Mouse (Mus musculus): ENCODE data around the gene Golga5.
A peak's percentile ranks its signal among the peaks of the same experiment; 100 is the strongest.

DNA sequence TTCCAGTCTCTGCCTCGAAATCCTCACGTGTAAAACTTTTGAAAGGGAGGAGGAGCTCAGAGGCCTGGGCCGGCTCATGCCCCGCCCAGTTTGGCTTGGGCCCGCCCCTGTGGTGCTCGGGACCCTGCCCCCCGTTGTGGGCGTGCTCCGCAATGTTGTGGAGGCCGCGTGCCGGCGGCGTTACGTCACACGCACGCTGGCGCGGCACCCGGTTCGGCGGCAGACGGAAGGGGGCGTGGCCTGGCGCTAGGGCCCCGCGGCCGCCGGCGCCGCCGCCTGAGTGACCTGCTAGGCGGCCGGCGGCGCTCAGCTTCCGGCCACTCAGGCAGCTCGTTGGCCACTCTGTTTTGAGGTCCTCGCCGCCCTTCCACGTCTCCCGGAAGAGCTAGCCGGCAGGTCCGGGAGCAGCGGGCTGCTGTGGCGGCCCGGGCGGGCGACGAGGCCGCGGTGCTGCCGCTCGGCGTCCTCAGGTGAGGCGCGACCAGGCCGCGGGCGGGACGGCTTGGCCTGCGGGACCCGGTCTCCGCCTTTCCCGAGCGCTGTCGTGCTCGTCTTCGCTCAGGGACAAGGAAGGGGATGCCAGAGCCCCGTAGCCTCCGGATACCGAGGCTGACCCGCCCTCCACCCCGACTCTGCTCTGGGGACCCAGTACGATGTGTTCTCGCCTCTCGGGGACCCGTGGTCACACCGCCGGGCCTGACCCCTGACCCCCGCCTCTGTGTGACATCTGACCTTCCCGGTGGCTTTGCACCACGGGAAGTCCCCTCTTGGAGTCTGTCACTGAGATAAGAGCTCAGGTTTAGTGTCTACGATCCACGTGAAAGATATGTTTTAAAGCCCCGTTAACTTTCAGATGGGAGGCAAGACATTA lies at the start of gene Golga5:
- TF ChIP-seq CTCF (IDR thresholded peaks at IDR 0.05; ENCODE audit: control insufficient read depth, insufficient read depth, insufficient read length) = no peak
- TF ChIP-seq FOSL1 (IDR thresholded peaks at IDR 0.05; ENCODE audit: insufficient read depth, low read length, poor library complexity, severe bottlenecking) = no peak
- TF ChIP-seq MAX (IDR thresholded peaks at IDR 0.05) = peak; percentile 97
- no peak for TF ChIP-seq USF1 (IDR thresholded peaks at IDR 0.05; ENCODE audit: low read depth)

All from C2C12 (cell line).